Mouse (Mus musculus): ENCODE results near the gene Asic4. TPM values are rescaled to one million over a fixed set of nuclear protein-coding genes. Genes with fewer than 3 reads are reported as not detected.

Gene Asic4
- polyA plus RNA-seq, 1 experiment = 0.05 TPM

DNA sequence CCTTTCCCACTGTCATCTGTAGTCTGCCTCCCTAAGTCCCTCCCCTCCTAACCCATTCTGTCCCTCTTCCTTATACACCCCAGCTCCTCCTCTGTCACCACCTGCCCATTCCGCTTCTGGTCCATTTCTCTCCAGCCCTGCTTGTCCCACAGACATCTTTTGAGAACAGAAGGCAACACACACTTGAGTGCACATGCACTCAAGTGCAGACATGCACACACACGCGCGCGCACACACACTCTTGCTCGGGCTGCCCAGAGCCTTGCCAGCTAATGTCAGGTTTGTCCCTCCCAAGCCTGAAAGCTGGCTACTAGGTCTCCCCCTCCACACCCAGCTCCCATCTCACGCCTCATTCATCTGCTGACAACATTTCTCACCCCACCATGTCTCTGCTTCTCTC is 9.6 kb upstream of the Asic4 start:
- peaks cover 7% of the 10 kb centered on the region for H3K36me3 ChIP-seq (ENCODE audit: control insufficient read depth, insufficient read depth)
- H3K79me2 ChIP-seq (ENCODE audit: control insufficient read depth, insufficient read depth) = no peaks in the 10 kb centered on the region
- TF ChIP-seq CTCF (IDR thresholded peaks at IDR 0.05; ENCODE audit: control insufficient read depth, insufficient read depth, insufficient read length) = no peak
- TF ChIP-seq FOSL1 (IDR thresholded peaks at IDR 0.05; ENCODE audit: insufficient read depth, low read length, poor library complexity, severe bottlenecking) = no peak
- no peak for TF ChIP-seq USF1 (IDR thresholded peaks at IDR 0.05; ENCODE audit: low read depth)
- no peak for TF ChIP-seq MYOG (IDR thresholded peaks at IDR 0.05; ENCODE audit: control insufficient read depth, extremely low read depth, insufficient read length)
- TF ChIP-seq MAX (IDR thresholded peaks at IDR 0.05) = no peak
- H3K4me3 ChIP-seq (ENCODE audit: insufficient read depth, poor library complexity, severe bottlenecking) = no peak overlapping the region
- H3K27me3 ChIP-seq (ENCODE audit: control insufficient read depth, insufficient read depth, insufficient read length) = no peaks in the 10 kb centered on the region
- H3ac ChIP-seq (ENCODE audit: control insufficient read depth, insufficient read length, low read depth) = no peak overlapping the region
- no peaks in the 10 kb centered on the region for H3K79me3 ChIP-seq (ENCODE audit: low read depth)

DNA sequence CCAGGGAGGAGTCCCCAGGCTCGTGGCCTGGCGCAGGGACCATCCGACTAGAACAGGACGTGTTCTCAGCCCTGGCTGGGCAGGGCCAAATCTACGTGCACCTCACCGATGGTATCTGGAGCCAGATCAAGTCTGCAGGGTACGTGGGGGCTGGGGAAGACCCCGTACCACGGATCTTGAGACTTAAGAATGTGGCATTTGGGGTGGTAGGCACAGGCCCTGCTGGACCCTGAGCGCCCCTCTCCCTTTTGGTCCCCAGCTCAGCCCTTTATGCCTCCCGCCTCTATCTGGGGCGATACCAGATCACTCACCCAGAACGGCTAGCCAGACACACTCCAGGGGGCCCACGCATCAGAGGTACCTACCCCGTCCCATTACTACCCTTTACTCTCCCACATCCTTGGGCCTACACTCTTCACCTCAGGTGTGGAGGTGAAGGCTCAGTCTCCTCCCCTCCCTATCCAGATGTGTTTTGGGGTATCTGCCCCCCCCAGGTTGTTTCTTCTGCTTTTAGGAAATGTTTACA is 8.7 kb upstream of the Asic4 start:
- Histone ChIP-seq H3K4me3 (ENCODE audit: insufficient read depth, poor library complexity, severe bottlenecking) (no peak overlapping the region), H3K79me2 (ENCODE audit: control insufficient read depth, insufficient read depth) (no peaks in the 10 kb centered on the region), H3K27me3 (ENCODE audit: control insufficient read depth, insufficient read depth, insufficient read length) (no peaks in the 10 kb centered on the region), H3K79me3 (ENCODE audit: low read depth) (no peaks in the 10 kb centered on the region), H3ac (ENCODE audit: control insufficient read depth, insufficient read length, low read depth) (no peak overlapping the region), H3K36me3 (ENCODE audit: control insufficient read depth, insufficient read depth) (peaks cover 7% of the 10 kb centered on the region)
- TF ChIP-seq MYOG (IDR thresholded peaks at IDR 0.05; ENCODE audit: control insufficient read depth, extremely low read depth, insufficient read length) (no peak), CEBPB (IDR thresholded peaks at IDR 0.05; ENCODE audit: low read depth) (no peak), MYOD1 (IDR thresholded peaks at IDR 0.05; ENCODE audit: control insufficient read depth, insufficient read length, low read depth) (no peak), MAX (IDR thresholded peaks at IDR 0.05) (no peak), FOSL1 (IDR thresholded peaks at IDR 0.05; ENCODE audit: insufficient read depth, low read length, poor library complexity, severe bottlenecking) (no peak), USF1 (IDR thresholded peaks at IDR 0.05; ENCODE audit: low read depth) (no peak), CTCF (IDR thresholded peaks at IDR 0.05; ENCODE audit: control insufficient read depth, insufficient read depth, insufficient read length) (no peak)

DNA sequence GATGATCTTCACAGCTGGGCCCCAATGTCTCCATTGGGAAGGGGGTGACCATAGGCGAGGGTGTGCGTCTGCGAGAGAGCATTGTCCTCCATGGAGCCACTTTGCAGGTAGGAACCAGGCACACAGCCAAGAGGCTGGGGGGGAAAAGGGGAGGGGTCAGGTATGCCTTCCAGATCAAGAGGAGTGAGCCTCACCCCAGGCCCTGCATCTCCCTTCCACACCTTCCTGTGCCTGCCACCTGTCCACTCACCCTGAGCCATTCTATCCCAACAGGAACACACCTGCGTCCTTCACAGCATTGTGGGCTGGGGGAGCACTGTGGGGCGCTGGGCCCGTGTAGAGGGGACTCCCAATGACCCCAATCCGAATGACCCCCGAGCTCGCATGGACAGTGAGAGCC is 8.1 kb upstream of the Asic4 start:
- no peaks in the 10 kb centered on the region for H3K27me3 ChIP-seq (ENCODE audit: control insufficient read depth, insufficient read depth, insufficient read length)
- H3K79me2 ChIP-seq (ENCODE audit: control insufficient read depth, insufficient read depth) = no peaks in the 10 kb centered on the region
- no peak for TF ChIP-seq USF1 (IDR thresholded peaks at IDR 0.05; ENCODE audit: low read depth)
- no peak for TF ChIP-seq CTCF (IDR thresholded peaks at IDR 0.05; ENCODE audit: control insufficient read depth, insufficient read depth, insufficient read length)
- no peak for TF ChIP-seq MAX (IDR thresholded peaks at IDR 0.05)
- no peak for TF ChIP-seq MYOG (IDR thresholded peaks at IDR 0.05; ENCODE audit: control insufficient read depth, extremely low read depth, insufficient read length)
- TF ChIP-seq CEBPB (IDR thresholded peaks at IDR 0.05; ENCODE audit: low read depth) = no peak
- no peak for TF ChIP-seq MYOD1 (IDR thresholded peaks at IDR 0.05; ENCODE audit: control insufficient read depth, insufficient read length, low read depth)
- TF ChIP-seq FOSL1 (IDR thresholded peaks at IDR 0.05; ENCODE audit: insufficient read depth, low read length, poor library complexity, severe bottlenecking) = no peak
- H3K4me3 ChIP-seq (ENCODE audit: insufficient read depth, poor library complexity, severe bottlenecking) = no peak overlapping the region
- H3K79me3 ChIP-seq (ENCODE audit: low read depth) = no peaks in the 10 kb centered on the region
- H3K36me3 ChIP-seq (ENCODE audit: control insufficient read depth, insufficient read depth) = peaks cover 7% of the 10 kb centered on the region
- H3ac ChIP-seq (ENCODE audit: control insufficient read depth, insufficient read length, low read depth) = no peak overlapping the region

DNA sequence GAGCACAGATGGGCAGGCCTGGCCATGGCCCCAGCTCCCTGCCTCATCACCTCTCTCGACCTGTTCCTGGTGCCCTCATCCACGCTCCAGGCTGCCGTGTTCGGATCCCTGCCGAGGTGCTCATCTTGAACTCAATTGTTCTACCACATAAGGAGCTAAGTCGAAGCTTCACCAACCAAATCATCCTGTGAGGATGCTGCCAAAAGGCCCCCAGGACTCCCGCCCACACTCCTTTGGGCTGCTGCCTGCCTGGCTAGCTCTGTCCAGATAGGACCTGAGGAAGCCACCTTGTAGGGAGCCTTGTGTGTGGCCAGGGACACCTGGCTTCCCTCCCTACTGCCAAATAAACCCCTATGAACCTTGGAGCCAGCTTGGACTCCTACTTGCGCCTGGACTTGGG is 7.4 kb upstream of the Asic4 start:
- Histone ChIP-seq H3K36me3 (ENCODE audit: control insufficient read depth, insufficient read depth) (peaks cover 7% of the 10 kb centered on the region), H3K4me3 (ENCODE audit: insufficient read depth, poor library complexity, severe bottlenecking) (no peak overlapping the region), H3K79me3 (ENCODE audit: low read depth) (no peaks in the 10 kb centered on the region), H3K79me2 (ENCODE audit: control insufficient read depth, insufficient read depth) (no peaks in the 10 kb centered on the region), H3ac (ENCODE audit: control insufficient read depth, insufficient read length, low read depth) (no peak overlapping the region), H3K27me3 (ENCODE audit: control insufficient read depth, insufficient read depth, insufficient read length) (no peaks in the 10 kb centered on the region)
- TF ChIP-seq USF1 (IDR thresholded peaks at IDR 0.05; ENCODE audit: low read depth) (no peak), FOSL1 (IDR thresholded peaks at IDR 0.05; ENCODE audit: insufficient read depth, low read length, poor library complexity, severe bottlenecking) (no peak), CEBPB (IDR thresholded peaks at IDR 0.05; ENCODE audit: low read depth) (no peak), MYOG (IDR thresholded peaks at IDR 0.05; ENCODE audit: control insufficient read depth, extremely low read depth, insufficient read length) (no peak), MAX (IDR thresholded peaks at IDR 0.05) (no peak), MYOD1 (IDR thresholded peaks at IDR 0.05; ENCODE audit: control insufficient read depth, insufficient read length, low read depth) (no peak), CTCF (IDR thresholded peaks at IDR 0.05; ENCODE audit: control insufficient read depth, insufficient read depth, insufficient read length) (no peak)

DNA sequence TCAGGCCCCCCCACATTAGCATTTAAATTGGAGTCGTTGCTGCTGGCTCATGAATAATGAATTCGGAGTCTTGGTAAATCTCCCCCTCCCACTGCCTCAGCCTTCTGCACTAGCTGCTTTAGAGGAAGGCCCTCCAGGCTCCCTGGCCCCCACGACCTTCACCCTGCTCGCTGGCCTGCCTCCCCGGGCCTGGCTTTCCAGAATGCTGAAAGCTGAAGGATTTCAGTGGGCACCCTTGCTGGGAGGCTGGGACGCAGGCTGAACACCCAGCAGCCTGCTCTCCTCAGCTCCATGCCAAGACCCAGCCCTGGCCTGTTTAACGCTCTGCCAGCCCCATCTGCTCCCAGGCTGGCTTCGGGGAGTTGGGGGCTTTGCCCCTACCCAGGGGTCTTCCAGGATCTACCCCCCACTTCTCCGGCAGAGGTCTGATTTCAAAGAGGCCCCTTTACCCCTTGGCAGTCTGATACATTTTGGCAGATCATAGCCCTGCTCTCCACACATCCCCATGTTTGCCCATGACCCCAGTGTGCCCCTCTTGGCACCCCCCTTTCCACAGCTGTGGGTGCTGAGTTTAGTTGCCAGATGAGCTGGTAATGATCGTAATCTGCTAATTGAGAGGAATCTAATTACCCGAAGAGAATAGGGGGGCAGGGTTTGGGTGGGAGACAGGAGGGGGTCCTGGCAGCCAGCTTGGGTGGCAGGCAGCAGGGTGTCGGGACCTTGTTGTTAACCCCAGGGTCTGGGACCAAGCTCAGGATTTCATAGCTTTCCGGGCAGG is 6.8 kb upstream of the Asic4 start:
- H3ac ChIP-seq (ENCODE audit: control insufficient read depth, insufficient read length, low read depth) = no peak overlapping the region
- peaks cover 7% of the 10 kb centered on the region for H3K36me3 ChIP-seq (ENCODE audit: control insufficient read depth, insufficient read depth)
- no peaks in the 10 kb centered on the region for H3K79me2 ChIP-seq (ENCODE audit: control insufficient read depth, insufficient read depth)
- no peaks in the 10 kb centered on the region for H3K79me3 ChIP-seq (ENCODE audit: low read depth)
- no peaks in the 10 kb centered on the region for H3K27me3 ChIP-seq (ENCODE audit: control insufficient read depth, insufficient read depth, insufficient read length)
- no peak for TF ChIP-seq CTCF (IDR thresholded peaks at IDR 0.05; ENCODE audit: control insufficient read depth, insufficient read depth, insufficient read length)
- H3K4me3 ChIP-seq (ENCODE audit: insufficient read depth, poor library complexity, severe bottlenecking) = no peak overlapping the region

DNA sequence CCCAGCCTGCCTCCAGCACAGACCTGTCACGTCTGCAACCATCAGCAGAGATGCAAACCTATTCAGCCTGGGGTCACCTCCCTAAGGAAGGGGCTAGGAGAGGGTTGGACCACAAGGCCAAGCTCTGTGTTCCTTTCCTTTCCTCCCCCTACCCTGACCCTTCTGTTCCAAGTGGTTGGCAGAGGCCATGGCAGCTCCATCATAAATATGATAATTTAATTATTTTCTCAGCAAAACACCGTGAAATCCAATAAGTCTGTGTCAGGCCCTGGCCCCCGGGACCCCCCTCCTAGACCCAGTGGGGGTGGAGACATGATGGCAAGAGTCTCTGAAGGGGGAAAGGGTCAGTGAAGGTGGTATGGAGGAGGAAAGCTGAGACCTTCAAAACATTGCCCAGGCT is 6.0 kb upstream of the Asic4 start:
- H3K79me2 ChIP-seq (ENCODE audit: control insufficient read depth, insufficient read depth) = no peaks in the 10 kb centered on the region
- H3K27me3 ChIP-seq (ENCODE audit: control insufficient read depth, insufficient read depth, insufficient read length) = no peaks in the 10 kb centered on the region
- H3K4me3 ChIP-seq (ENCODE audit: insufficient read depth, poor library complexity, severe bottlenecking) = no peak overlapping the region
- no peaks in the 10 kb centered on the region for H3K79me3 ChIP-seq (ENCODE audit: low read depth)
- peaks cover 7% of the 10 kb centered on the region for H3K36me3 ChIP-seq (ENCODE audit: control insufficient read depth, insufficient read depth)
- TF ChIP-seq USF1 (IDR thresholded peaks at IDR 0.05; ENCODE audit: low read depth) = no peak
- TF ChIP-seq MAX (IDR thresholded peaks at IDR 0.05) = no peak
- no peak for TF ChIP-seq MYOG (IDR thresholded peaks at IDR 0.05; ENCODE audit: control insufficient read depth, extremely low read depth, insufficient read length)
- no peak for TF ChIP-seq CTCF (IDR thresholded peaks at IDR 0.05; ENCODE audit: control insufficient read depth, insufficient read depth, insufficient read length)
- TF ChIP-seq CEBPB (IDR thresholded peaks at IDR 0.05; ENCODE audit: low read depth) = no peak
- TF ChIP-seq FOSL1 (IDR thresholded peaks at IDR 0.05; ENCODE audit: insufficient read depth, low read length, poor library complexity, severe bottlenecking) = no peak
- TF ChIP-seq MYOD1 (IDR thresholded peaks at IDR 0.05; ENCODE audit: control insufficient read depth, insufficient read length, low read depth) = no peak
- no peak overlapping the region for H3ac ChIP-seq (ENCODE audit: control insufficient read depth, insufficient read length, low read depth)

Data from C2C12 (cell line).